Mouse (Mus musculus): ENCODE measurements around the gene Gckr. TPM values are rescaled to one million over a fixed set of nuclear protein-coding genes. Genes with fewer than 3 reads are reported as not detected.

Gene Gckr
- polyA plus RNA-seq, 1 experiment from 2014 or later = not detected

DNA sequence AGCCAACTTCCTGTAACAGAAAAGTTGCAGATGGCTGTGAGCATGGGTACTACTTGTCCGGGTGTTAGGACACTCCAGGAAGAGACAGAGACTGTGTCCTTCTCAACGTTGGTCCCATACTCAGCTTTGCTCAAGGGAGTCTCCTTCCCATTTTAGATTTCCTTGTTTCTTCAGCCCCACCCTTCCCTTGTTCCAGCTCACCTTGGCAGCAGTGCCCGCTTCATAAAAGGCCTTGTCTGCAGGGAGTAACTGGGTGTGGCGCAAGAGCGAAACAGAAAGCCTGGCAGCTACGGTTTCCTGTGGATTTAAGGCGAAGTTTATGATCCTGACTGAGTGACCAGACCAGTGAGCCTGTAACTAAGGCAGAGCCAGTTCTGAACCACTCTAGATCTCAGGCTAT lies 42.8 kb upstream of the Gckr start:
- Histone ChIP-seq H3K36me3 (ENCODE audit: insufficient read depth, low read length) (peaks cover 34% of the 10 kb centered on the region), H3K27me3 (ENCODE audit: insufficient read depth, low read length) (no peaks in the 10 kb centered on the region), H3K27ac (no peak overlapping the region), H3K4me1 (replicated peaks; ENCODE audit: insufficient read depth, low read length) (0 out of 2 replicates have a peak, but pooled peaks cover 4% of the 10 kb centered on the region), H3K4me3 (replicated peaks; ENCODE audit: low read depth, low read length) (no peak overlapping the region), H3K9me3 (replicated peaks; ENCODE audit: low read length) (no peaks in the 10 kb centered on the region), H3K9ac (ENCODE audit: low read depth, low read length) (no peak overlapping the region), H3K4me2 (ENCODE audit: low read length) (no peak overlapping the region)
- DNase-seq (ENCODE audit: low spot score) (no peak), ATAC-seq (replicated peaks; ENCODE audit: low FRiP score, low read depth) (no peak)
- 59% methylated on average over 7 of the region's 7 CpGs for WGBS
- no peak for TF ChIP-seq CTCF (IDR thresholded peaks at IDR 0.05; ENCODE audit: low read depth)

- DNase-seq (ENCODE audit: low spot score) (no peak), ATAC-seq (replicated peaks; ENCODE audit: low FRiP score, low read depth) (no peak)
- no peaks in the 10 kb centered on the region for H3K27me3 ChIP-seq (ENCODE audit: insufficient read depth, low read length)
- no peak overlapping the region for H3K4me3 ChIP-seq (replicated peaks; ENCODE audit: low read depth, low read length)
- H3K36me3 ChIP-seq (ENCODE audit: insufficient read depth, low read length) = peaks cover 33% of the 10 kb centered on the region; the same call in 1 of the 2 replicates
- H3K9ac ChIP-seq (ENCODE audit: low read depth, low read length) = no peak overlapping the region
- no peaks in the 10 kb centered on the region for H3K9me3 ChIP-seq (replicated peaks; ENCODE audit: low read length)
- no peak for TF ChIP-seq CTCF (IDR thresholded peaks at IDR 0.05; ENCODE audit: low read depth)
- H3K4me1 ChIP-seq (replicated peaks; ENCODE audit: insufficient read depth, low read length) = 0 out of 2 replicates have a peak, but pooled peaks cover 4% of the 10 kb centered on the region
- 83% methylated on average over 8 of the region's 8 CpGs for WGBS
- no peak overlapping the region for H3K4me2 ChIP-seq (ENCODE audit: low read length)
- H3K27ac ChIP-seq = no peak overlapping the region
Observed at GRCm38 (mm10) chr5:31254901-31255300, 42.3 kb upstream of the Gckr start.

DNA sequence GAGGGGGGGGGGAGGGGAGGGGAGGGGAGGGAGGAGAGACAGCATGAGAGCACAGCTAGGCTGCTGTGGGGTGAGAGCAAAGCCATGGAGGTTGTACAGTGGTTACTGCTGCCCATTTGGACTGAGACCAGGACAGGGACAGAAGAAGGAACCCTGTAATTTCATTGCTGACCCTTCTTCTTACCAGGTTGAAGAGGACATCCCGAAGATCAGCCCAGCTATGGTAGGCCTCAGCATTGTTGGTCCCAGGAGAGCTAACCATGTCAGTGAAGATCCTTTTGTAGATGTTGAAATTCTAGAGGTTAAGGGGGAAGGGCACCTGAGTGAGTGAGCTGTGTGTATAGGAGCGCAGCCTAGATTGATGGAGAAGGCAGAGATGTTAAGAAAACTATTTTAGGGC lies 41.9 kb upstream of the Gckr start:
- ATAC-seq (replicated peaks; ENCODE audit: low FRiP score, low read depth) (no peak), DNase-seq (ENCODE audit: low spot score) (no peak)
- Histone ChIP-seq H3K4me2 (ENCODE audit: low read length) (no peak overlapping the region), H3K27ac (no peak overlapping the region), H3K9ac (ENCODE audit: low read depth, low read length) (no peak overlapping the region), H3K36me3 (ENCODE audit: insufficient read depth, low read length) (peaks cover 32% of the 10 kb centered on the region; the same call in 1 of the 2 replicates), H3K27me3 (ENCODE audit: insufficient read depth, low read length) (no peaks in the 10 kb centered on the region), H3K4me1 (replicated peaks; ENCODE audit: insufficient read depth, low read length) (0 out of 2 replicates have a peak, but pooled peaks cover 4% of the 10 kb centered on the region), H3K4me3 (replicated peaks; ENCODE audit: low read depth, low read length) (no peak overlapping the region), H3K9me3 (replicated peaks; ENCODE audit: low read length) (no peaks in the 10 kb centered on the region)
- 82% methylated on average over 2 of the region's 2 CpGs for WGBS
- no peak for TF ChIP-seq CTCF (IDR thresholded peaks at IDR 0.05; ENCODE audit: low read depth)

GRCm38 (mm10) chr5:31255971-31256370 lies 41.3 kb upstream of the Gckr start:
- WGBS = 67% methylated on average over 2 of the region's 2 CpGs
- DNase-seq (ENCODE audit: low spot score) = no peak

GRCm38 (mm10) chr5:31257616-31258015 lies 39.6 kb upstream of the Gckr start:
- Histone ChIP-seq H3K9me3 (replicated peaks; ENCODE audit: low read length) (no peaks in the 10 kb centered on the region), H3K36me3 (ENCODE audit: insufficient read depth, low read length) (peaks cover 34% of the 10 kb centered on the region), H3K9ac (ENCODE audit: low read depth, low read length) (no peak overlapping the region), H3K27ac (no peak overlapping the region), H3K4me1 (replicated peaks; ENCODE audit: insufficient read depth, low read length) (no peaks in the 10 kb centered on the region), H3K27me3 (ENCODE audit: insufficient read depth, low read length) (no peaks in the 10 kb centered on the region), H3K4me2 (ENCODE audit: low read length) (no peak overlapping the region), H3K4me3 (replicated peaks; ENCODE audit: low read depth, low read length) (no peak overlapping the region)
- 87% methylated on average over 11 of the region's 11 CpGs for WGBS
- ATAC-seq (replicated peaks; ENCODE audit: low FRiP score, low read depth) (no peak), DNase-seq (ENCODE audit: low spot score) (no peak)
- TF ChIP-seq CTCF (IDR thresholded peaks at IDR 0.05; ENCODE audit: low read depth) = no peak

More at GRCm38 (mm10) chr5:31255971-31256370, 41.3 kb upstream of the Gckr start:
- TF ChIP-seq CTCF (IDR thresholded peaks at IDR 0.05; ENCODE audit: low read depth) = no peak
- Histone ChIP-seq H3K4me3 (replicated peaks; ENCODE audit: low read depth, low read length) (no peak overlapping the region), H3K27ac (no peak overlapping the region), H3K9me3 (replicated peaks; ENCODE audit: low read length) (no peaks in the 10 kb centered on the region), H3K27me3 (ENCODE audit: insufficient read depth, low read length) (no peaks in the 10 kb centered on the region), H3K4me2 (ENCODE audit: low read length) (no peak overlapping the region), H3K4me1 (replicated peaks; ENCODE audit: insufficient read depth, low read length) (0 out of 2 replicates have a peak, but pooled peaks cover 4% of the 10 kb centered on the region), H3K36me3 (ENCODE audit: insufficient read depth, low read length) (peaks cover 32% of the 10 kb centered on the region; the same call in 1 of the 2 replicates), H3K9ac (ENCODE audit: low read depth, low read length) (no peak overlapping the region)
- ATAC-seq (replicated peaks; ENCODE audit: low FRiP score, low read depth) = no peak

- no peak overlapping the region for H3K4me3 ChIP-seq (replicated peaks; ENCODE audit: low read depth, low read length)
Observed at GRCm38 (mm10) chr5:31266101-31266500, 31.1 kb upstream of the Gckr start.

DNA sequence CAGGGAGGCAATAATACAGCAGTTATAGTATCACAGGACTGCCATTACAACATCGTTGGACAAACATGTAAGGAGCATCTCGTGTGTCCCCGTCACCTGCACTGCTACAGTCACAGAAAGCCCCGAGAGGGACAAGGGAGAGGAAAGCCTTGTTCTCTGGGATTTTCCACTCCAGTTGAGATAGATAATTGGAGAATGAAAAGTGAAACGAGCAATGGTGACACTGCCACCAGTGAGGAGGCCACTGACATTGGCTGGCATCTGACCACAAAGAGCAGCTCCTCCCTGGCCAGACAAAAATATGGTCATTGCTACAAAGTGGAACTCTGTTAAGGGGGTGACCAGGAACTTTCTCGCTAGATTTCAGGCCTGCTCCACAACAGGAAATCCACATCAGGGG lies 29.6 kb upstream of the Gckr start:
- H3K4me1 ChIP-seq (replicated peaks; ENCODE audit: insufficient read depth, low read length) = no peaks in the 10 kb centered on the region
- no peaks in the 10 kb centered on the region for H3K27me3 ChIP-seq (ENCODE audit: insufficient read depth, low read length)
- H3K4me2 ChIP-seq (ENCODE audit: low read length) = no peak overlapping the region
- H3K4me3 ChIP-seq (replicated peaks; ENCODE audit: low read depth, low read length) = no peak overlapping the region
- H3K27ac ChIP-seq = no peak overlapping the region
- WGBS = 81% methylated on average over 6 of the region's 6 CpGs
- DNase-seq (ENCODE audit: low spot score) (no peak), ATAC-seq (replicated peaks; ENCODE audit: low FRiP score, low read depth) (no peak)
- TF ChIP-seq CTCF (IDR thresholded peaks at IDR 0.05; ENCODE audit: low read depth) = no peak
- peaks cover 50% of the 10 kb centered on the region for H3K36me3 ChIP-seq (ENCODE audit: insufficient read depth, low read length)
- no peak overlapping the region for H3K9ac ChIP-seq (ENCODE audit: low read depth, low read length)
- H3K9me3 ChIP-seq (replicated peaks; ENCODE audit: low read length) = no peaks in the 10 kb centered on the region

More at GRCm38 (mm10) chr5:31266101-31266500, 31.1 kb upstream of the Gckr start:
- no peak for TF ChIP-seq CTCF (IDR thresholded peaks at IDR 0.05; ENCODE audit: low read depth)
- ATAC-seq (replicated peaks; ENCODE audit: low FRiP score, low read depth) = no peak
- no peaks in the 10 kb centered on the region for H3K9me3 ChIP-seq (replicated peaks; ENCODE audit: low read length)
- no peaks in the 10 kb centered on the region for H3K4me1 ChIP-seq (replicated peaks; ENCODE audit: insufficient read depth, low read length)
- H3K27ac ChIP-seq = no peak overlapping the region
- no peak for DNase-seq (ENCODE audit: low spot score)
- H3K4me2 ChIP-seq (ENCODE audit: low read length) = no peak overlapping the region
- H3K9ac ChIP-seq (ENCODE audit: low read depth, low read length) = no peak overlapping the region
- 87% methylated on average over 7 of the region's 7 CpGs for WGBS
- peaks cover 55% of the 10 kb centered on the region for H3K36me3 ChIP-seq (ENCODE audit: insufficient read depth, low read length)
- H3K27me3 ChIP-seq (ENCODE audit: insufficient read depth, low read length) = no peaks in the 10 kb centered on the region
